Mouse (Mus musculus) forebrain, embryonic 11.5 days (tissue): Measurements from ENCODE around the gene Calml3. TPM values are rescaled to one million over a fixed set of nuclear protein-coding genes. Genes with fewer than 3 reads are reported as not detected.

ENCODE experiments used
- ATAC-seq: fragments of 200-750 bp; cut with Nextera tagmentation; replicated peaks from 2 replicates; pipeline ENCODE4 v1.8.0; 2017; ENCODE audit warnings: moderate TSS enrichment; ENCODE audit not compliant: low FRiP score
- DNase-seq: peaks from one replicate; pipeline ENCODE4 v3.0.0-alpha.2; 2017; ENCODE audit warnings: low spot score
- H3K27ac ChIP-seq: fragments of 300-500 bp; sonication (generic); 2 replicates; pipeline ENCODE4 v1.5.1; 2014; ENCODE audit warnings: low read depth, low read length
- H3K27me3 ChIP-seq: fragments of 300-500 bp; sonication (generic); 2 replicates; pipeline ENCODE4 v1.6.1; 2014; ENCODE audit warnings: mild to moderate bottlenecking, low read length, mixed read lengths; ENCODE audit not compliant: control insufficient read depth, insufficient read depth
- H3K36me3 ChIP-seq: fragments of 300-500 bp; sonication (generic); 2 replicates; pipeline ENCODE4 v1.6.1; 2014; ENCODE audit warnings: mild to moderate bottlenecking, low read length, moderate library complexity, mixed read lengths; ENCODE audit not compliant: control insufficient read depth, insufficient read depth
- H3K4me1 ChIP-seq: fragments of 300-500 bp; sonication (generic); replicated peaks from 2 replicates; pipeline ENCODE4 v1.6.1; 2014; ENCODE audit warnings: low read length, mixed read lengths; ENCODE audit not compliant: control insufficient read depth, insufficient read depth
- H3K4me2 ChIP-seq: fragments of 300-500 bp; sonication (generic); 2 replicates; pipeline ENCODE4 v1.6.1; 2014; ENCODE audit warnings: low read depth, mild to moderate bottlenecking, low read length, moderate library complexity, mixed read lengths; ENCODE audit not compliant: severe bottlenecking
- H3K4me3 ChIP-seq: fragments of 300-500 bp; sonication (generic); 2 replicates; pipeline ENCODE4 v1.5.1; 2014; ENCODE audit warnings: low read depth, low read length
- H3K9ac ChIP-seq: fragments of 300-500 bp; sonication (generic); 2 replicates; pipeline ENCODE4 v1.6.1; 2014; ENCODE audit warnings: low read length
- H3K9me3 ChIP-seq: fragments of 300-500 bp; sonication (generic); 2 replicates; pipeline ENCODE4 v1.6.1; 2016; ENCODE audit warnings: low read length, mixed read lengths; ENCODE audit not compliant: control insufficient read depth
- WGBS: fragments of 180-500 bp; shearing (Covaris S2); extraction: QIAGEN DNeasy Blood & Tissue Kit; methylation state at CpG from one replicate; pipeline ENCODE4 v1.1.7; 2014; 5-methylcytosine and 5-hydroxymethylcytosine counted together
- polyA plus RNA-seq: library from polyadenylated mRNA; unstranded; fragments of >200 nt; fragmentation: Nextera tagmentation; extraction: Ambion mirVana; gene quantifications from 2 replicates; pipeline ENCODE4 v1.2.1, GENCODE M21; 2014

Gene Calml3
- polyA plus RNA-seq, 1 experiment from 2014 or later: not detected

GRCm38 (mm10) chr13:3822105-3822504 is 18.0 kb upstream of the Calml3 start:
- no peaks in the 10 kb centered on the region for H3K27me3 ChIP-seq
- ATAC-seq (no peak), DNase-seq (no peak)
- no peak overlapping the region for H3K9ac ChIP-seq
- no peaks in the 10 kb centered on the region for H3K36me3 ChIP-seq
- H3K27ac ChIP-seq: no peak overlapping the region
- no peaks in the 10 kb centered on the region for H3K9me3 ChIP-seq
- H3K4me3 ChIP-seq: no peak overlapping the region
- no peak overlapping the region for H3K4me2 ChIP-seq
- 61% methylated on average over 4 of the region's 4 CpGs for WGBS
- H3K4me1 ChIP-seq: no peaks in the 10 kb centered on the region

GRCm38 (mm10) chr13:3818740-3819076 is 14.6 kb upstream of the Calml3 start:
- ATAC-seq (no peak), DNase-seq (no peak)
- Histone ChIP-seq H3K9me3 (no peaks in the 10 kb centered on the region), H3K27me3 (no peaks in the 10 kb centered on the region), H3K9ac (no peak overlapping the region), H3K4me2 (no peak overlapping the region), H3K36me3 (no peaks in the 10 kb centered on the region), H3K27ac (no peak overlapping the region), H3K4me3 (no peak overlapping the region), H3K4me1 (no peaks in the 10 kb centered on the region)
- WGBS: 92% methylated on average over 2 of the region's 2 CpGs

DNA sequence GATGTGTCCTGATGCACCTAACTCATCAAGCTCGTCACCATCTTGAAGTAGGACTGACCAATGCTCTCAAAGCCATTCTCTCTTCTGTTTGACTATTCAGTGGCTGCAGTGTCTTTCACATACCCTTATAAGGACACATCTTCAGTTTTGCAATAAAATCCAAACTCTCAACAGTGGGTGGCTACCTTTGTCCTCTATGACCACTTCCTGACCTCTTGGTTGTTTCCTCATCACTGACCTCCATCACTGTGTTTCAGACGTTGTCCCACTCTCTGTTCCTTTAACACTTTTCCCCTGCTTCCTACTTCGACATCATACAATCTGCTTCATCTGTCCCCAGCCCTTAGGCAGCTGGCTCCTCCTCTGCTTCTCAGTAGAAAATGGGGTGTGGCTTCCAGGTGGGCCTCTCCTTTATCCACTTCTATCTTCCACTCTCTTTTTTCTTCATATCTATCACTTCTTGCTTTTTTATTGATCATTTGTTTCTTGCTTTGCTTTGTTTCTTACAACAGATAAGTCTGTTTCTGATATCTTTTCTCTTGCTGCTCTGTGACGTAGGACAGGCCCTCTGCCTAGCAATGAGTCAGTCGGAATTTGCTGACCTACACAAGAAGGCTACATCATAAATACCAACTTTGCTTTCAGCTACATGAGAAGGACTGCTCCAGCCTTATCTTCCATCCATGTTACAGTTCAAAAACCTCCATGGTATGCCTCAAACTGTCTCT is 14.1 kb upstream of the Calml3 start:
- no peak overlapping the region for H3K9ac ChIP-seq
- WGBS: 83% methylated on average over 5 of the region's 5 CpGs

DNA sequence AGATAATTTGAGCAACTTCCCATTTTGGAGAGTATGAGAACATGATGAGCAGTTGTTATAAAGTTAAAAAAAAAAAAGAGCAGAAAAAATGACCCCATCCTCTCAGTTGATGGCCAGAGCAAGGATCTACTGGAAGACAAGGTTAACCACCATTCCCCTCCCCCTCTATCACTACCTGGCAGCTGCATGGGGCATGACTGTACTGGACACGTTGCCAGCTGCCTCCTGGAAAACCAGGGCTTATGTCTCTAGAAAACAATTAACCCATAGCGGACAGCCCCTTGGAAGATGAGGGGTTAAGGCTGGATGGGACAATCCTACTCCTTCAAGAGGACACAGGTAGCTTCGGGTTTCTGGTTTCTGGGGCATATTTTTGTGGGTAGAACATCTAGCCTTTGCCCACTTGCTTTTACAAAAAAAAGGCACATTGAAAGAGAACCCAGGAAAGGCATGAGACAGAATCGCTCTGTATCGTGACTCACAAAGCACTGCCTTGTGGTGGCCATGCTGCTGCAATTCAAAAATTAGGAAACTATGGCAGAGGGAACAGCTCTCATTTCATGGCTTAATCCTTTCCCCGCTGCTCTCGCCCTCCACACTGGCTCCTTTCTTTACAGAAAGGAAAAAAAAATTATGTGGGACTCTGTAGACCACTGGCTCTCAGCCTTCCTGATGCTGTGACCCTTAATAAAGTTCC is 3.2 kb upstream of the Calml3 start:
- Histone ChIP-seq H3K4me2 (no peak overlapping the region), H3K9ac (no peak overlapping the region), H3K27ac (no peak overlapping the region), H3K9me3 (no peaks in the 10 kb centered on the region), H3K27me3 (no peaks in the 10 kb centered on the region), H3K4me3 (no peak overlapping the region), H3K36me3 (no peaks in the 10 kb centered on the region), H3K4me1 (no peaks in the 10 kb centered on the region)
- ATAC-seq (no peak), DNase-seq (no peak)
- WGBS: 81% methylated on average over 7 of the region's 7 CpGs

More for the DNA sequence above, 14.1 kb upstream of the Calml3 start:
- no peak for ATAC-seq
- Histone ChIP-seq H3K27ac (no peak overlapping the region), H3K36me3 (no peaks in the 10 kb centered on the region), H3K9me3 (no peaks in the 10 kb centered on the region), H3K4me2 (no peak overlapping the region), H3K4me3 (no peak overlapping the region), H3K27me3 (no peaks in the 10 kb centered on the region), H3K4me1 (no peaks in the 10 kb centered on the region)
- no peak for DNase-seq

GRCm38 (mm10) chr13:3805638-3806037 is 1.5 kb upstream of the Calml3 start:
- WGBS: 84% methylated on average over 5 of the region's 5 CpGs
- ATAC-seq (no peak), DNase-seq (no peak)
- Histone ChIP-seq H3K27me3 (no peaks in the 10 kb centered on the region), H3K4me2 (no peak overlapping the region), H3K9me3 (no peaks in the 10 kb centered on the region), H3K4me1 (no peaks in the 10 kb centered on the region), H3K27ac (no peak overlapping the region), H3K9ac (no peak overlapping the region), H3K4me3 (no peak overlapping the region), H3K36me3 (no peaks in the 10 kb centered on the region)

- H3K4me2 ChIP-seq: no peak overlapping the region
- no peak for DNase-seq
- ATAC-seq: no peak
- no peaks in the 10 kb centered on the region for H3K27me3 ChIP-seq
- H3K9me3 ChIP-seq: no peaks in the 10 kb centered on the region
- no peak overlapping the region for H3K9ac ChIP-seq
- no peak overlapping the region for H3K27ac ChIP-seq
- no peaks in the 10 kb centered on the region for H3K4me1 ChIP-seq
- no peaks in the 10 kb centered on the region for H3K36me3 ChIP-seq
- 63% methylated on average over 2 of the region's 2 CpGs for WGBS
- no peak overlapping the region for H3K4me3 ChIP-seq
Observed at GRCm38 (mm10) chr13:3805132-3805531, 1.0 kb upstream of the Calml3 start.

GRCm38 (mm10) chr13:3799386-3799785 is 4.7 kb downstream of the Calml3 start:
- Histone ChIP-seq H3K36me3 (no peaks in the 10 kb centered on the region), H3K9ac (no peak overlapping the region), H3K4me2 (no peak overlapping the region), H3K27ac (no peak overlapping the region), H3K9me3 (no peaks in the 10 kb centered on the region), H3K4me1 (no peaks in the 10 kb centered on the region), H3K4me3 (no peak overlapping the region), H3K27me3 (no peaks in the 10 kb centered on the region)
- no peak for ATAC-seq
- 75% methylated on average over 3 of the region's 3 CpGs for WGBS
- DNase-seq: no peak

- ATAC-seq: no peak
- no peaks in the 10 kb centered on the region for H3K4me1 ChIP-seq
- H3K4me2 ChIP-seq: no peak overlapping the region
- no peaks in the 10 kb centered on the region for H3K27me3 ChIP-seq
- no peak overlapping the region for H3K27ac ChIP-seq
- H3K36me3 ChIP-seq: no peaks in the 10 kb centered on the region
- H3K9me3 ChIP-seq: no peaks in the 10 kb centered on the region
- no peak for DNase-seq
- no peak overlapping the region for H3K4me3 ChIP-seq
- H3K9ac ChIP-seq: no peak overlapping the region
Observed at GRCm38 (mm10) chr13:3798751-3799150, 5.4 kb downstream of the Calml3 start.

GRCm38 (mm10) chr13:3796649-3797048 is 7.5 kb downstream of the Calml3 start:
- no peaks in the 10 kb centered on the region for H3K27me3 ChIP-seq
- no peak overlapping the region for H3K4me2 ChIP-seq
- 91% methylated on average over 4 of the region's 4 CpGs for WGBS
- H3K36me3 ChIP-seq: no peaks in the 10 kb centered on the region
- H3K27ac ChIP-seq: no peak overlapping the region
- DNase-seq: no peak
- no peak overlapping the region for H3K9ac ChIP-seq
- no peak overlapping the region for H3K4me3 ChIP-seq
- no peak for ATAC-seq
- no peaks in the 10 kb centered on the region for H3K9me3 ChIP-seq
- no peaks in the 10 kb centered on the region for H3K4me1 ChIP-seq
